Mouse (Mus musculus): ENCODE results near the gene Gm45062. TPM values are rescaled to one million over a fixed set of nuclear protein-coding genes. Genes with fewer than 3 reads are reported as not detected.

Gene Gm45062
- total and polyA plus RNA-seq, 3 experiments = 2.2 to 3.6 TPM; not detected in 1

- no peak for TF ChIP-seq ETS1 (IDR thresholded peaks at IDR 0.05; ENCODE audit: low read depth, low read length)
- no peak for TF ChIP-seq ZKSCAN1 (IDR thresholded peaks at IDR 0.05; ENCODE audit: low read depth, low read length)
- TF ChIP-seq ZC3H11A (IDR thresholded peaks at IDR 0.05; ENCODE audit: low read depth, low read length) = no peak
- no peak for TF ChIP-seq TAL1 (IDR thresholded peaks at IDR 0.05; ENCODE audit: low read length)
- TF ChIP-seq TBP (IDR thresholded peaks at IDR 0.05; ENCODE audit: low read depth, low read length) = no peak
- no peak for TF ChIP-seq ZMIZ1 (IDR thresholded peaks at IDR 0.05; ENCODE audit: low read depth, low read length)
- TF ChIP-seq ZNF384 (IDR thresholded peaks at IDR 0.05; ENCODE audit: low read depth, low read length) = no peak
- no peak for TF ChIP-seq KAT2A (conservative IDR thresholded peaks at IDR 0.05; ENCODE audit: low read depth, low read length)
- no peak for TF ChIP-seq GATA1 (IDR thresholded peaks at IDR 0.05; ENCODE audit: low read depth, low read length)
- no peak for TF ChIP-seq MEF2A (IDR thresholded peaks at IDR 0.05; ENCODE audit: extremely low read depth, insufficient replicate concordance, low read depth, low read length, poor library complexity, severe bottlenecking)
- TF ChIP-seq POLR2AphosphoS2 (IDR thresholded peaks at IDR 0.05; ENCODE audit: low read length) = no peak
- no peak for TF ChIP-seq GABPA (IDR thresholded peaks at IDR 0.05; ENCODE audit: low read depth, low read length)
- no peak for TF ChIP-seq UBTF (IDR thresholded peaks at IDR 0.05; ENCODE audit: borderline replicate concordance, insufficient read depth, low read depth, low read length)
- no peak for TF ChIP-seq USF2 (IDR thresholded peaks at IDR 0.05; ENCODE audit: borderline replicate concordance in 1 of 2, insufficient read depth in 1 of 2, low read depth in 1 of 2, low read length in 2 of 2)
- TF ChIP-seq POLR2AphosphoS5 (IDR thresholded peaks at IDR 0.05; ENCODE audit: borderline replicate concordance, low read depth, low read length) = no peak
- TF ChIP-seq SMC3 (IDR thresholded peaks at IDR 0.05; ENCODE audit: low read depth, low read length) = no peak
- no peak for TF ChIP-seq NELFE (IDR thresholded peaks at IDR 0.05; ENCODE audit: low read depth, low read length)
- no peak for TF ChIP-seq BHLHE40 (IDR thresholded peaks at IDR 0.05; ENCODE audit: borderline replicate concordance, low read depth, low read length)
- TF ChIP-seq MYB (IDR thresholded peaks at IDR 0.05; ENCODE audit: low read depth, low read length) = no peak
- no peak overlapping the region for H3K4me3 ChIP-seq (ENCODE audit: control insufficient read depth in 1 of 2, insufficient read depth in 1 of 2, low read depth in 2 of 2, low read length in 2 of 2)
- no peak for DNase-seq (ENCODE audit: low read depth, low spot score)
- peaks cover 0 to 14% of the 10 kb centered on the region in 2 experiments; a peak in 3 of 4 replicates for H3K4me1 ChIP-seq (ENCODE audit: control insufficient read depth in 1 of 2, insufficient read depth in 2 of 2, low read length in 2 of 2)
- no peak overlapping the region for H3K27ac ChIP-seq (ENCODE audit: control insufficient read depth, low read depth, low read length)
- H3K79me2 ChIP-seq (ENCODE audit: control insufficient read depth, insufficient read depth, low read length, poor library complexity) = no peaks in the 10 kb centered on the region
- no peaks in the 10 kb centered on the region for H3K9me3 ChIP-seq (replicated peaks; ENCODE audit: insufficient read depth, low read length)
- H3K27me3 ChIP-seq (ENCODE audit: control insufficient read depth in 1 of 2, insufficient read depth in 2 of 2, low read length in 2 of 2) = no peaks in the 10 kb centered on the region
- H3K36me3 ChIP-seq (ENCODE audit: control insufficient read depth in 1 of 2, insufficient read depth in 2 of 2, low read length in 2 of 2) = peaks cover 0 to 12% of the 10 kb centered on the region in 2 experiments; a peak in 2 of 4 replicates
- H3K9ac ChIP-seq (ENCODE audit: control insufficient read depth, low read depth, low read length, poor library complexity, severe bottlenecking) = no peak overlapping the region
These were observed 379.6 kb downstream of the Gm45062 start for GRCm38 (mm10) chr6:8638899-8639298.

- no peak for DNase-seq (ENCODE audit: low read depth, low spot score)
- Histone ChIP-seq H3K27me3 (ENCODE audit: control insufficient read depth in 1 of 2, insufficient read depth in 2 of 2, low read length in 2 of 2) (no peaks in the 10 kb centered on the region), H3K4me3 (ENCODE audit: control insufficient read depth in 1 of 2, insufficient read depth in 1 of 2, low read depth in 2 of 2, low read length in 2 of 2) (no peak overlapping the region), H3K36me3 (ENCODE audit: control insufficient read depth in 1 of 2, insufficient read depth in 2 of 2, low read length in 2 of 2) (peaks cover 0 to 12% of the 10 kb centered on the region in 2 experiments; a peak in 2 of 4 replicates), H3K4me1 (ENCODE audit: control insufficient read depth in 1 of 2, insufficient read depth in 2 of 2, low read length in 2 of 2) (peaks cover 0 to 14% of the 10 kb centered on the region in 2 experiments; a peak in 3 of 4 replicates), H3K9me3 (replicated peaks; ENCODE audit: insufficient read depth, low read length) (no peaks in the 10 kb centered on the region), H3K27ac (ENCODE audit: control insufficient read depth, low read depth, low read length) (no peak overlapping the region), H3K79me2 (ENCODE audit: control insufficient read depth, insufficient read depth, low read length, poor library complexity) (no peaks in the 10 kb centered on the region), H3K9ac (ENCODE audit: control insufficient read depth, low read depth, low read length, poor library complexity, severe bottlenecking) (no peak overlapping the region)
- TF ChIP-seq POLR2AphosphoS5 (IDR thresholded peaks at IDR 0.05; ENCODE audit: borderline replicate concordance, low read depth, low read length) = no peak
- TF ChIP-seq SMC3 (IDR thresholded peaks at IDR 0.05; ENCODE audit: low read depth, low read length) = no peak
- no peak for TF ChIP-seq BHLHE40 (IDR thresholded peaks at IDR 0.05; ENCODE audit: borderline replicate concordance, low read depth, low read length)
- TF ChIP-seq ZKSCAN1 (IDR thresholded peaks at IDR 0.05; ENCODE audit: low read depth, low read length) = no peak
- TF ChIP-seq GABPA (IDR thresholded peaks at IDR 0.05; ENCODE audit: low read depth, low read length) = no peak
- no peak for TF ChIP-seq CTCF (IDR thresholded peaks at IDR 0.05 in 2 of 3, conservative IDR thresholded peaks at IDR 0.05 in 1 of 3; ENCODE audit: control insufficient read depth in 1 of 3, insufficient read depth in 1 of 3, low read depth in 2 of 3, low read length in 3 of 3, poor library complexity in 1 of 3, severe bottlenecking in 1 of 3)
- no peak for TF ChIP-seq USF2 (IDR thresholded peaks at IDR 0.05; ENCODE audit: borderline replicate concordance in 1 of 2, insufficient read depth in 1 of 2, low read depth in 1 of 2, low read length in 2 of 2)
These were observed 380.3 kb downstream of the Gm45062 start for GRCm38 (mm10) chr6:8639526-8639925.
